Mouse (Mus musculus): ENCODE results near the gene Rnf126.

GRCm38 (mm10) chr10:79811736-79812637 lies 45.2 kb upstream of the Rnf126 start:
- TF ChIP-seq CTCF (IDR thresholded peaks at IDR 0.05; ENCODE audit: low read depth, low read length) (peak; percentile 97), POLR2A (IDR thresholded peaks at IDR 0.05; ENCODE audit: insufficient read depth, low read length) (no peak), EP300 (IDR thresholded peaks at IDR 0.05; ENCODE audit: insufficient read depth, low read depth, low read length) (peak; percentile 44; the same call in 1 of the 2 replicates)
